Mouse (Mus musculus) liver, embryonic 12.5 days (tissue): ENCODE measurements at regions not wholly inside any gene's neighbourhood (a gene's known extent, or its start where the extent isn't known, plus 50 kb on each side); places are given as distances from the start of the nearest gene placed in this dataset.

Source experiments
- ATAC-seq: fragments of 200-750 bp; cut with Nextera tagmentation; 2 replicates; pipeline ENCODE4 v1.8.0; 2017; ENCODE audit warnings: moderate number of reproducible peaks, mild to moderate bottlenecking, moderate library complexity
- H3K27ac ChIP-seq: fragments of 300-500 bp; sonication (generic); 2 replicates; pipeline ENCODE4 v1.5.1; 2016; ENCODE audit warnings: mild to moderate bottlenecking
- H3K27me3 ChIP-seq: fragments of 300-500 bp; sonication (generic); replicated peaks from 2 replicates; pipeline ENCODE4 v1.6.1; 2016; ENCODE audit warnings: mild to moderate bottlenecking, moderate library complexity
- H3K36me3 ChIP-seq: fragments of 300-500 bp; sonication (generic); 2 replicates; pipeline ENCODE4 v1.6.1; 2016; ENCODE audit warnings: mild to moderate bottlenecking, moderate library complexity
- H3K4me1 ChIP-seq: fragments of 300-500 bp; sonication (generic); 2 replicates; pipeline ENCODE4 v1.6.1; 2016
- H3K4me2 ChIP-seq: fragments of 300-500 bp; sonication (generic); 2 replicates; pipeline ENCODE4 v1.6.1; 2016; ENCODE audit warnings: mild to moderate bottlenecking, moderate library complexity
- H3K4me3 ChIP-seq: fragments of 300-500 bp; sonication (generic); 2 replicates; pipeline ENCODE4 v1.5.1; 2016; ENCODE audit warnings: mild to moderate bottlenecking, moderate library complexity
- H3K9ac ChIP-seq: fragments of 300-500 bp; sonication (generic); 2 replicates; pipeline ENCODE4 v1.6.1; 2016; ENCODE audit warnings: mild to moderate bottlenecking, moderate library complexity
- H3K9me3 ChIP-seq: fragments of 300-500 bp; sonication (generic); replicated peaks from 2 replicates; pipeline ENCODE4 v1.6.1; 2016; ENCODE audit warnings: mild to moderate bottlenecking, moderate library complexity
- whole genome bisulfite sequencing: fragments of 180-500 bp; shearing (Covaris S2); methylation state at CpG from one replicate; pipeline ENCODE4 v1.1.7; 2016; ENCODE audit not compliant: insufficient replicate concordance; 5-methylcytosine and 5-hydroxymethylcytosine counted together

- WGBS = 63% methylated on average over 3 of the region's 3 CpGs
- H3K36me3 ChIP-seq = no peaks in the 10 kb centered on the region
- H3K9me3 ChIP-seq = no peaks in the 10 kb centered on the region
- no peak overlapping the region for H3K4me2 ChIP-seq
- no peak overlapping the region for H3K4me3 ChIP-seq
- ATAC-seq = no peak
- no peaks in the 10 kb centered on the region for H3K4me1 ChIP-seq
- H3K27me3 ChIP-seq = no peaks in the 10 kb centered on the region
- no peak overlapping the region for H3K9ac ChIP-seq
- no peak overlapping the region for H3K27ac ChIP-seq
Observed at GRCm38 (mm10) chr1:165086131-165086530, 74.4 kb downstream of the Tbx19 start.

GRCm38 (mm10) chr1:165084753-165085152, 75.8 kb downstream of the Tbx19 start:
- no peaks in the 10 kb centered on the region for H3K4me1 ChIP-seq
- no peaks in the 10 kb centered on the region for H3K9me3 ChIP-seq
- H3K27me3 ChIP-seq = no peaks in the 10 kb centered on the region
- WGBS = 47% methylated on average over 9 of the region's 9 CpGs
- no peak overlapping the region for H3K4me2 ChIP-seq
- H3K36me3 ChIP-seq = no peaks in the 10 kb centered on the region
- ATAC-seq = no peak
- no peak overlapping the region for H3K4me3 ChIP-seq
- no peak overlapping the region for H3K27ac ChIP-seq
- no peak overlapping the region for H3K9ac ChIP-seq

GRCm38 (mm10) chr1:165084179-165084578, 76.4 kb downstream of the Tbx19 start:
- no peaks in the 10 kb centered on the region for H3K4me1 ChIP-seq
- H3K36me3 ChIP-seq = no peaks in the 10 kb centered on the region
- ATAC-seq = no peak
- no peak overlapping the region for H3K27ac ChIP-seq
- H3K9me3 ChIP-seq = no peaks in the 10 kb centered on the region
- WGBS = 75% methylated on average over 6 of the region's 6 CpGs
- no peak overlapping the region for H3K9ac ChIP-seq
- H3K4me3 ChIP-seq = no peak overlapping the region
- H3K4me2 ChIP-seq = no peak overlapping the region
- H3K27me3 ChIP-seq = no peaks in the 10 kb centered on the region

- no peak overlapping the region for H3K27ac ChIP-seq
- no peaks in the 10 kb centered on the region for H3K9me3 ChIP-seq
- no peaks in the 10 kb centered on the region for H3K36me3 ChIP-seq
- 77% methylated on average over 9 of the region's 9 CpGs for WGBS
- no peak for ATAC-seq
- no peak overlapping the region for H3K9ac ChIP-seq
- H3K4me1 ChIP-seq = no peaks in the 10 kb centered on the region
- no peak overlapping the region for H3K4me3 ChIP-seq
- no peak overlapping the region for H3K4me2 ChIP-seq
- no peaks in the 10 kb centered on the region for H3K27me3 ChIP-seq
Observed at GRCm38 (mm10) chr1:165080351-165080750, 80.2 kb downstream of the Tbx19 start.

- 65% methylated on average over 4 of the region's 4 CpGs for WGBS
- Histone ChIP-seq H3K27ac (no peak overlapping the region), H3K4me1 (no peaks in the 10 kb centered on the region), H3K4me3 (no peak overlapping the region), H3K4me2 (no peak overlapping the region), H3K9me3 (no peaks in the 10 kb centered on the region), H3K27me3 (no peaks in the 10 kb centered on the region), H3K36me3 (no peaks in the 10 kb centered on the region), H3K9ac (no peak overlapping the region)
- ATAC-seq = no peak
Observed at GRCm38 (mm10) chr1:165077313-165077712, 83.3 kb downstream of the Tbx19 start.

GRCm38 (mm10) chr1:165075301-165076082, 85.1 kb downstream of the Tbx19 start:
- WGBS = 52% methylated on average over 5 of the region's 5 CpGs
- H3K4me3 ChIP-seq = no peak overlapping the region
- no peaks in the 10 kb centered on the region for H3K27me3 ChIP-seq
- no peaks in the 10 kb centered on the region for H3K36me3 ChIP-seq
- no peak for ATAC-seq
- H3K4me2 ChIP-seq = no peak overlapping the region
- no peak overlapping the region for H3K9ac ChIP-seq
- H3K4me1 ChIP-seq = no peaks in the 10 kb centered on the region
- no peaks in the 10 kb centered on the region for H3K9me3 ChIP-seq
- H3K27ac ChIP-seq = no peak overlapping the region

- no peaks in the 10 kb centered on the region for H3K36me3 ChIP-seq
- no peak overlapping the region for H3K9ac ChIP-seq
- H3K4me3 ChIP-seq = no peak overlapping the region
- no peak for ATAC-seq
- WGBS = 69% methylated on average over 4 of the region's 4 CpGs
- no peaks in the 10 kb centered on the region for H3K27me3 ChIP-seq
- no peak overlapping the region for H3K4me2 ChIP-seq
- H3K9me3 ChIP-seq = no peaks in the 10 kb centered on the region
- no peak overlapping the region for H3K27ac ChIP-seq
- H3K4me1 ChIP-seq = no peaks in the 10 kb centered on the region
Observed at GRCm38 (mm10) chr1:165071831-165072491, 88.6 kb downstream of the Tbx19 start.

GRCm38 (mm10) chr1:165064981-165065380, 95.6 kb downstream of the Tbx19 start:
- WGBS = 68% methylated on average over 5 of the region's 5 CpGs
- Histone ChIP-seq H3K9me3 (no peaks in the 10 kb centered on the region), H3K4me3 (no peak overlapping the region), H3K4me1 (no peaks in the 10 kb centered on the region), H3K27me3 (no peaks in the 10 kb centered on the region), H3K27ac (no peak overlapping the region), H3K4me2 (no peak overlapping the region), H3K36me3 (no peaks in the 10 kb centered on the region), H3K9ac (no peak overlapping the region)
- no peak for ATAC-seq

- no peak overlapping the region for H3K27ac ChIP-seq
- no peaks in the 10 kb centered on the region for H3K36me3 ChIP-seq
- H3K27me3 ChIP-seq = no peaks in the 10 kb centered on the region
- no peaks in the 10 kb centered on the region for H3K4me1 ChIP-seq
- no peak overlapping the region for H3K4me2 ChIP-seq
- H3K9ac ChIP-seq = no peak overlapping the region
- no peaks in the 10 kb centered on the region for H3K9me3 ChIP-seq
- 62% methylated on average over 8 of the region's 8 CpGs for WGBS
- H3K4me3 ChIP-seq = no peak overlapping the region
- ATAC-seq = no peak
Observed at GRCm38 (mm10) chr1:165062813-165063492, 97.6 kb downstream of the Tbx19 start.

- 49% methylated on average over 3 of the region's 3 CpGs for WGBS
- no peak for ATAC-seq
- no peaks in the 10 kb centered on the region for H3K27me3 ChIP-seq
- H3K4me3 ChIP-seq = no peak overlapping the region
- no peak overlapping the region for H3K27ac ChIP-seq
- H3K9me3 ChIP-seq = no peaks in the 10 kb centered on the region
- no peak overlapping the region for H3K4me2 ChIP-seq
- no peak overlapping the region for H3K9ac ChIP-seq
- H3K36me3 ChIP-seq = no peaks in the 10 kb centered on the region
- no peaks in the 10 kb centered on the region for H3K4me1 ChIP-seq
Observed at GRCm38 (mm10) chr1:165061420-165061819, 99.2 kb downstream of the Tbx19 start.

GRCm38 (mm10) chr1:165054245-165054644, 106.3 kb downstream of the Tbx19 start:
- Histone ChIP-seq H3K4me2 (no peak overlapping the region), H3K4me1 (no peaks in the 10 kb centered on the region), H3K4me3 (no peak overlapping the region), H3K27me3 (no peaks in the 10 kb centered on the region), H3K9ac (no peak overlapping the region), H3K9me3 (no peaks in the 10 kb centered on the region), H3K36me3 (no peaks in the 10 kb centered on the region), H3K27ac (no peak overlapping the region)
- WGBS = 75% methylated on average over 6 of the region's 6 CpGs
- ATAC-seq = no peak

- no peak overlapping the region for H3K9ac ChIP-seq
- H3K4me3 ChIP-seq = no peak overlapping the region
- no peaks in the 10 kb centered on the region for H3K4me1 ChIP-seq
- 25% methylated on average over 2 of the region's 2 CpGs for WGBS
- no peaks in the 10 kb centered on the region for H3K9me3 ChIP-seq
- no peaks in the 10 kb centered on the region for H3K36me3 ChIP-seq
- no peaks in the 10 kb centered on the region for H3K27me3 ChIP-seq
- H3K27ac ChIP-seq = no peak overlapping the region
- ATAC-seq = no peak
- H3K4me2 ChIP-seq = no peak overlapping the region
Observed at GRCm38 (mm10) chr1:165051294-165051693, 109.3 kb downstream of the Tbx19 start.
